Mouse (Mus musculus): ENCODE results near the gene Gimap4.

GRCm38 (mm10) chr6:48704146-48704545, 19.8 kb downstream of the Gimap4 start:
- TF ChIP-seq CTCF (IDR thresholded peaks at IDR 0.05; ENCODE audit: low read depth, low read length) = no peak
- no peak for TF ChIP-seq POLR2A (IDR thresholded peaks at IDR 0.05; ENCODE audit: extremely low read depth, insufficient read depth, low read length)
